Mouse (Mus musculus): ENCODE data around the gene Rims1. TPM values are rescaled to one million over a fixed set of nuclear protein-coding genes. Genes with fewer than 3 reads are reported as not detected.
A peak's percentile ranks its signal among the peaks of the same experiment; 100 is the strongest.

The Rims1 gene
- total RNA-seq, 2 experiments from 2014 or later, result 158 to 169 TPM

DNA sequence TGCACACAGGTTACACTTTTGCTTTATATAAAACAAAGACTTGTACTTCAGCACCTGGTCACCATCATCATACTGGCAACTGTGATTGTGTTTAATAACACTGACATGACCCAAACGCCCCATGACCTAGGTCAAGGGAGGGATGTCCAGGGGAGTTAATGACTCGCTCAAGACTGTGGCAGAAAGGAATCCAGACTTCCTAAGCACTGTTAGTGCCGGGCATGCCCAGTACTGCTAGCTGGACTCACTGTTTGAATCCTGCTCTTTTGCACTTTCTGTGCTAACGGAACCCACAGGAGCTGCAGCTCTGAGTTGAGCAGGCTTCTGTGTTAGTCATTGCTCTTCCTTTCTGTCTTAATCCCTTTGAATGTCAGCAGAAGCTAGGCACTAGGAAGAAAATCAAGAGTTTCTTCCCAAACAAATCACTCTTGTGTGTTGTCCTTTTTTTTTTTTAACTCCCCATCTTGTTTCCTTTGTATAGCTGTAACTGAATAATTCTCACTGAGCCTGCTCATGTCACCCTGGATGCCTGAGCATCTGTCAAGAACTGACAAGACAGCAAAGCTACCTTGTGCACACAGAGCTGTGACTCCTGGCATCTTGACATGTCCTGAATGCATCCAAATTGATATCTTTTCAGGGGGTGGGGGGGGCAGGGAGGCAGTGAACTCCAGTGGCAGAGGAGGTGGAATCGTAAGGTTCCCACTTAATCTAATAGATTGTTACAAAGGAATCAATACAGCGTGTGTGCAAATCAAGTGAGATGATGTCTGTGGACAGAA is 543.4 kb downstream of the Rims1 start:
- intact Hi-C loops (cut with DNase I), result loop anchor here (10.0 kb wide), 1 partner anchor 1328 kb away; no protein-coding TSS in a partner anchor
- peak; percentile 27 for DNase-seq

DNA sequence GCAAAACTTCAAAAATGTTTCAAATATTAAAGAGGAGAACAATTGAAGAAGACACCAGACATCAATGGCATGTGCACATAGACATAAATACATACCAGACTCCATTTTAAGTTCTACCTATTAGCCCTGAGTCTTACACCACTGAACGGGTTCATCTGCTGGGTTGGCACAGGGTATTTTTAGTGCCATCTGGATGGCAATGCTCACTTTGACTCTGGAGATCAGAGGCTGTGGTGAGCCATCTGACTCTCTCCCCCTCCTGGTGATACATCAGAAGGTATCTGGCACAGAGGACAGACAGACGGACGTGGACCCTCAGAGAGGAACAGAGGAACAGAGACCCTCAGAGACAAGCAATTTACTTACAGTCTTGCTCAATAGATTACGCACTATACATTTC is 544.1 kb downstream of the Rims1 start:
- intact Hi-C loops (cut with DNase I), result loop anchor here (10.0 kb wide), 1 partner anchor 1327 kb away; no protein-coding TSS in a partner anchor
- DNase-seq, result peak; percentile 68

DNA sequence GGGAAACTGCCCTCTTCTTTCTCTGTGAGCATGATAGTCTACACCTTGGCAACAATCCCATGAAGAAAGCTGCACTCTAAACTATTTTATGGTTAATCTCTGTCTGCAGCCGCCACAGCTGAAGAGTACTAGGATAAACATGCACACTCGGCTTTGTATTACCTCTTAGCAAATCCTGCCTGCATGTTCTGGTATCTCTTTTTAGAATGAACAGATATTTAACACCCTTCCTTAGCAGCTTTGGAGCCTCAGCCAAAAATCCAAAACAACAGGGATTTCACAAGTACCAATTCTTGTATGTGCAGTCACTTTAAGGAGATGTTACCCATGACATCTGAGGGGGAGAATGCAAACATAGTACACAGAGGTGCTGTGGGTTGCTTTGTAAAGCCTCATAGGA is 545.5 kb downstream of the Rims1 start:
- no peak for DNase-seq
- intact Hi-C loops (cut with DNase I), result loop anchor here (10.0 kb wide), 1 partner anchor 1325 kb away; no protein-coding TSS in a partner anchor

DNA sequence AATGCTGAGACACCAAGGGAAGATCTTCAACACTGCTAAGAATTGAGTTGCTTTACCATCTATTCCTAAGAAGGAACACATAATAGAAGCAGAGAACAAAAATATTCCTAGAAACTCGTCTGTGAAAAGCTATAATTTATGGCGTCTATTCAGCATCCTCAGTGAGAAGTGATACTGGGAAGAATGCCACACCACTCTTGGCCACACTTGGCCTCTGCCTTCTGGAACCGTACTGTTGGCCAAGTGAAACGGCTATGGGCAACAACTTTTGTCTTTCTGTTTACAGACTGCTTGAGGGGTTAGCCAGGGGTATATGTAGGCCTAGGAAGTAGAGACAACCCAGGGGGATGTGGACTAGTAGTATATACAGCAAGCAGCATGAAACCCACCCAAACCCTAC is 547.4 kb downstream of the Rims1 start:
- DNase-seq, result peak; percentile 22
- intact Hi-C loops (cut with DNase I), result loop anchor here (10.0 kb wide), 1 partner anchor 134 kb away; no protein-coding TSS in a partner anchor

DNA sequence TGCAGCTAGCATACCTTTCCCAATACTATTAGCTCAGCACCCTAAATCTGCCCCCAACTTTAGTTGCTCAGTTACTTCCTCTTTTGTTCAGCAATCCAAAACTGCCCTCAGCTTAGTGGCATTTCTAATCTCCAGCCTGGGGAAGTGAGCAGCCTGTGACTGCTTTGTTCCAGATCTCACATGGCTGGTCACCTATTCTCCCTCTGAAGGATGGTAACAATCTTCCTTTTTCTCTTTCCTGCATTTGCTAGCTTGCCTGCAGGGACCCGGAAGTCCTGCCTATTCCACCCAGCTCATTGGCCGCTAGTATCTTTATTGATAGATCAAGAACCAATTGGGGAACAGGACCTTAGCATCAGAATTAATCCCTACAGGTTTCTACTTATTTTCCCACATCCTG is 551.5 kb downstream of the Rims1 start:
- no peak for DNase-seq
- intact Hi-C loops (cut with DNase I), result loop anchor here (10.0 kb wide), 1 partner anchor 129 kb away; no protein-coding TSS in a partner anchor

DNA sequence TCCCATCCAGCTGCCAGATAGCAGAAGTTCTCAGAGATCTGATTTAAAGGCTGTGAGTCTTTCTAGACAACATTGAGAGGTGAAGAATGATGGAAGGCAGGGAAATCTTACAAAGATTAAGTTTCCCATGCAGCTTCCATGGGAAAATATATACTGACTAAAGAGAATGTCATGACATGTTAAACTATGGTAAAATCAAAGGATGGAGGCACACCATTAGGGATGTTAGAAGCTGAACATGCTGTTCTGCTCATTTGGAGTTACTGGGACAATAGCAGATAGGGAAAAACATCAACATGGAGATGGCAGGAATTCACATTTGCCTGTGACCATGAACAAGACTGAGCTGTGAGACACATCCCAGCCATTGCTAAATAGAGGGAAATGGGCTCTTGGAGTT is 552.9 kb downstream of the Rims1 start:
- no peak for DNase-seq
- intact Hi-C loops (cut with DNase I), result loop anchor here (10.0 kb wide), 1 partner anchor 128 kb away; no protein-coding TSS in a partner anchor

DNA sequence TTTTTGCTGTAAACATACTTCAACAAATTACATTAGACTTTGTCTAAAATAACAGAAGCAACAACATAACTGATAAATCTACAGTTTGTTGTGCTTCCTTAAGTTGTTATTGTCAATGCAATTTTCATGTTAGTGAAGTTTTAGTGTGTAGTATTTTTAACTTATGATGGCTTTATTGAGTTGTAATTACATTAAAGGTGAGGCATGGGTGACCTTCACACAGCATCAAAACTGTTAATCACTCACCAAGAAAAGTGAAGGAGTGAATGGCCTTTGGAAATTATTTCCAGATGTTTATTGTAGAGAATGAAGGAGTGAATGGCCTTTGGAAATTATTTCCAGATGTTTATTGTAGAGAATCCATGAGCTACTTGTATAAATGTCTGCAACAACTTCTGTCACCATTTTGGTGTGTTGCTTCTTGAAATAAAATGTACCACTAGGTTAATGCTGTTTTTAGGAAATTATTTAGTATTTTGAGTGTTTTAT is 556.9 kb downstream of the Rims1 start:
- DNase-seq, result no peak
- intact Hi-C loops (cut with DNase I), result no loop called here

DNA sequence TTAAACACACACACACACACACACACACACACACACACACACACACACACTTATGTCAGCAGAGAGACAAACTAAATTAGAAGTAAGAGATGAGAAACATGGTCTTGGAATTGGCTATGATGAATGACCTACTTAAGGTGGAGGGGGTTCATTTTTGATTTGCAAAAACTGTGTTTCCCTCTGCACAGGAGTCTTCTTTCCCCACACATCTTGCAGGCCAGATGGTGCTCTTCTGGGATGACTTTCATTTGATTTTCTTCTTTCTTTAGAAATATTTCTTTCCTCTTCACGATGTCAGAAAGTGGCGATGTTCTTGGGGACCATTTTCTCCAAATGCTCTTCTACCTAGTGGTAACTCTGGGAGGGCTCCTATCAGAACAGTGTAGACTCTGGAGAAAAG is 560.0 kb downstream of the Rims1 start:
- intact Hi-C loops (cut with DNase I), result no loop called here

More for the DNA sequence above, 560.0 kb downstream of the Rims1 start:
- no peak for DNase-seq
